Mouse (Mus musculus): Measurements from ENCODE around the gene Map3k9.

DNA sequence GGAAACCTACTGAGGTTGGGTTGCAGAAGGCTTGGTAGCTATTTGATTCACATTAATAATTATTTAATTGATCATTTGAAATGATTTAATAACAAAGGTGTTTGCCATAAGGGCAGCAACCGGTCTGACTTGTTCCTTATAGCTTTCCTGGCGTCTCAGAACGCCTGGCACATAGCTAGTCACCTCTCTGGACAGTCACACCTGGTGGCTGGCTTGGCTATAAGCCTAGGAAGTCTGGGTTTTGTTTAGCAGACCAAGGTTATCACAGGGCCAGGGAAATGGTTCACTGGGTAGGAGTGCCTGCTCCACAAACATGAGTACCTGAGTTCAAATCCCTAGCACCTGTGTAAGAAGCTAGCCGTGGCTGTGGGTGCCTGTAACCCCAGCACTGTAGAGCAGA is 2.3 kb upstream of the Map3k9 start:
- TF ChIP-seq CTCF (IDR thresholded peaks at IDR 0.05; ENCODE audit: low read depth, low read length), result no peak
- TF ChIP-seq EP300 (IDR thresholded peaks at IDR 0.05; ENCODE audit: insufficient read depth, low read depth, low read length), result no peak

All from ES-Bruce4 (cell line).